ENCODE assay signal across 16 mouse cellular contexts in genomic region chr16:52076652-52077051, GRCm38 (mm10). TPM values are rescaled to one million over a fixed set of nuclear protein-coding genes. Genes with fewer than 3 reads are reported as not detected.
DNase-seq lines count a peak whose midpoint lies in the region; ATAC-seq and TF ChIP-seq lines count a peak whose summit lies in the region.
"Had no signal": no experiment of that assay in that cellular context is flagged by ENCODE, and none has a peak within 500 bp of the region (broad histone marks: within the 10 kb centered on the region; RNA-seq: fewer than 3 reads in every experiment).

No protein-coding gene starts in this region.

- no peak overlapping the region for H3K9ac ChIP-seq in heart, embryonic 12.5 days
- H3K9ac ChIP-seq in midbrain, postnatal 0 days (replicated peaks; ENCODE audit: low read length, poor library complexity, severe bottlenecking), result no peak overlapping the region
- H3K9ac ChIP-seq in midbrain, embryonic 16.5 days (ENCODE audit: low read depth, low read length), result no peak overlapping the region
- H3K9ac ChIP-seq in forebrain, embryonic 16.5 days (replicated peaks; ENCODE audit: low read depth, low read length), result no peak overlapping the region
- H3K9ac ChIP-seq: embryonic facial prominence, embryonic 13.5 days; limb, embryonic 12.5 days; liver, embryonic 15.5 days had no signal

- 0 out of 2 replicates have a peak overlapping the region, but pooled peaks have one; percentile 33 for H3K27ac ChIP-seq in heart, embryonic 12.5 days (ENCODE audit: poor library complexity, severe bottlenecking)
- H3K27ac ChIP-seq in midbrain, postnatal 0 days (ENCODE audit: low read depth, low read length), result no peak overlapping the region
- no peak overlapping the region for H3K27ac ChIP-seq in midbrain, embryonic 16.5 days (ENCODE audit: low read length)
- H3K27ac ChIP-seq in forebrain, embryonic 16.5 days (ENCODE audit: low read length), result 0 out of 2 replicates have a peak overlapping the region, but pooled peaks have one; percentile 18
- H3K27ac ChIP-seq: embryonic facial prominence, embryonic 13.5 days; gastrocnemius, adult 2 months; heart, adult 2 months; limb, embryonic 12.5 days; liver, embryonic 15.5 days had no signal

- no peak for ATAC-seq in heart, embryonic 12.5 days (ENCODE audit: insufficient number of reproducible peaks, low FRiP score)
- ATAC-seq in midbrain, postnatal 0 days (ENCODE audit: low FRiP score), result no peak
- ATAC-seq in midbrain, embryonic 16.5 days, result no peak
- peak; percentile 80 for ATAC-seq in forebrain, embryonic 16.5 days

- TF ChIP-seq CTCF in midbrain, postnatal 0 days (IDR thresholded peaks at IDR 0.05), result no peak

- no peak overlapping the region for H3K4me2 ChIP-seq in heart, embryonic 12.5 days
- no peak overlapping the region for H3K4me2 ChIP-seq in midbrain, postnatal 0 days (ENCODE audit: low read depth, low read length, poor library complexity, severe bottlenecking)
- no peak overlapping the region for H3K4me2 ChIP-seq in midbrain, embryonic 16.5 days (ENCODE audit: low read length)
- no peak overlapping the region for H3K4me2 ChIP-seq in forebrain, embryonic 16.5 days (ENCODE audit: low read length)
- H3K4me2 ChIP-seq: embryonic facial prominence, embryonic 13.5 days; limb, embryonic 12.5 days; liver, embryonic 15.5 days had no signal

- H3K27me3 ChIP-seq in heart, embryonic 12.5 days (replicated peaks), result no peaks in the 10 kb centered on the region
- H3K27me3 ChIP-seq in midbrain, postnatal 0 days (ENCODE audit: insufficient read depth, low read length), result no peaks in the 10 kb centered on the region
- H3K27me3 ChIP-seq in midbrain, embryonic 16.5 days (ENCODE audit: control insufficient read depth, insufficient read depth, low read depth, low read length), result no peaks in the 10 kb centered on the region
- H3K27me3 ChIP-seq in forebrain, embryonic 16.5 days (replicated peaks; ENCODE audit: control insufficient read depth, insufficient read depth, low read length), result no peaks in the 10 kb centered on the region
- H3K27me3 ChIP-seq: embryonic facial prominence, embryonic 13.5 days; limb, embryonic 12.5 days; liver, embryonic 15.5 days had no signal

- no peaks in the 10 kb centered on the region for H3K36me3 ChIP-seq in heart, embryonic 12.5 days
- H3K36me3 ChIP-seq in midbrain, postnatal 0 days (ENCODE audit: insufficient read depth, low read length), result no peaks in the 10 kb centered on the region
- H3K36me3 ChIP-seq in midbrain, embryonic 16.5 days (ENCODE audit: control insufficient read depth, insufficient read depth, low read length), result no peaks in the 10 kb centered on the region
- no peaks in the 10 kb centered on the region for H3K36me3 ChIP-seq in forebrain, embryonic 16.5 days (ENCODE audit: control insufficient read depth, insufficient read depth)
- H3K36me3 ChIP-seq: embryonic facial prominence, embryonic 13.5 days; liver, embryonic 15.5 days had no signal

- peaks cover 54% of the 10 kb centered on the region for H3K4me1 ChIP-seq in heart, embryonic 12.5 days (replicated peaks)
- H3K4me1 ChIP-seq in midbrain, postnatal 0 days (ENCODE audit: insufficient read depth, low read length), result no peaks in the 10 kb centered on the region
- peaks cover 9% of the 10 kb centered on the region for H3K4me1 ChIP-seq in midbrain, embryonic 16.5 days (ENCODE audit: control insufficient read depth, insufficient read depth, low read length)
- peaks cover 13% of the 10 kb centered on the region for H3K4me1 ChIP-seq in forebrain, embryonic 16.5 days (replicated peaks; ENCODE audit: control insufficient read depth, insufficient read depth, low read length)

- WGBS in heart, embryonic 12.5 days, result 52% methylated on average over 7 of the region's 7 CpGs
- whole genome bisulfite sequencing in midbrain, postnatal 0 days, result 69% methylated on average over 7 of the region's 7 CpGs
- 57% methylated on average over 7 of the region's 7 CpGs for WGBS in midbrain, embryonic 16.5 days
- WGBS in forebrain, embryonic 16.5 days, result 40% methylated on average over 7 of the region's 7 CpGs

- no peak for DNase-seq in heart, adult 8-10 months (ENCODE audit: low spot score)
- DNase-seq in midbrain, postnatal 0 days (ENCODE audit: low spot score), result peak; percentile 51
- peak; percentile 60 for DNase-seq in cerebellum, adult 8-10 months
- DNase-seq in spleen, postnatal 4 days (ENCODE audit: low spot score in 2 of 2), result no peak
- DNase-seq in adrenal gland, adult 18-20 months (ENCODE audit: low spot score in 2 of 2), result no peak
- DNase-seq: gastrocnemius, adult 2 months; heart, adult 2 months; kidney, adult 2 months; lung, postnatal 14 days; thymus, adult 18-20 months had no signal

- no peak overlapping the region for H3K4me3 ChIP-seq in heart, embryonic 12.5 days
- H3K4me3 ChIP-seq in midbrain, postnatal 0 days (ENCODE audit: low read depth, low read length), result no peak overlapping the region
- H3K4me3 ChIP-seq in midbrain, embryonic 16.5 days (ENCODE audit: low read depth, low read length), result no peak overlapping the region
- H3K4me3 ChIP-seq in forebrain, embryonic 16.5 days (replicated peaks; ENCODE audit: low read length), result no peak overlapping the region
- H3K4me3 ChIP-seq: embryonic facial prominence, embryonic 13.5 days; gastrocnemius, adult 2 months; heart, adult 2 months; limb, embryonic 12.5 days; liver, embryonic 15.5 days had no signal

- no peaks in the 10 kb centered on the region for H3K9me3 ChIP-seq in heart, embryonic 12.5 days (replicated peaks)
- no peaks in the 10 kb centered on the region for H3K9me3 ChIP-seq in midbrain, postnatal 0 days (ENCODE audit: low read length)
- no peaks in the 10 kb centered on the region for H3K9me3 ChIP-seq in midbrain, embryonic 16.5 days (replicated peaks; ENCODE audit: control insufficient read depth, low read length, poor library complexity, severe bottlenecking)
- no peaks in the 10 kb centered on the region for H3K9me3 ChIP-seq in forebrain, embryonic 16.5 days (ENCODE audit: control insufficient read depth, low read length)
- H3K9me3 ChIP-seq: embryonic facial prominence, embryonic 13.5 days; limb, embryonic 12.5 days; liver, embryonic 15.5 days had no signal

RNA-seq across cellular contexts. Expression of gene Cblb, which starts 45.6 kb away (rescaled TPM):
- polyA plus RNA-seq in heart, embryonic 12.5 days (2016; fragmentation: Nextera tagmentation; extraction: Ambion mirVana), result 15.4 and 15.9 TPM in 2 replicates
- 10 to 100 TPM; 11.4 to 14.4 (median 12.7) TPM for total RNA-seq in heart, adult 8-10 months (2022)
- 12.0 and 12.6 TPM in 2 replicates for total RNA-seq in midbrain, postnatal 0 days (2014; rRNA removed)
- polyA plus RNA-seq in midbrain, postnatal 0 days (2015; fragmentation: Nextera tagmentation; extraction: Ambion mirVana), result 4.1 and 4.5 TPM in 2 replicates
- 10.4 and 12.0 TPM in 2 replicates for polyA plus RNA-seq in midbrain, embryonic 16.5 days (2015; fragmentation: Nextera tagmentation; extraction: Ambion mirVana)
- polyA plus RNA-seq in forebrain, embryonic 16.5 days (2015; fragmentation: Nextera tagmentation; extraction: Ambion mirVana), result 20.8 and 21.3 TPM in 2 replicates
- total RNA-seq in adrenal gland, adult 18-20 months (2021), result 10 to 100 TPM; 42.3 to 50.2 TPM

Comparison
In these comparisons a context has a peak if more than half of its experiments do, and no peak if none do; other contexts are left out.
1. H3K27ac ChIP-seq: peak in heart, embryonic 12.5 days (single experiment) and forebrain, embryonic 16.5 days (single experiment); none in midbrain, postnatal 0 days (single experiment) and midbrain, embryonic 16.5 days (single experiment).
2. DNase-seq: peak in midbrain, postnatal 0 days (single experiment) and cerebellum, adult 8-10 months (single experiment); none in heart, adult 8-10 months (single experiment), spleen, postnatal 4 days (0 of 2) and adrenal gland, adult 18-20 months (0 of 2).